Mouse (Mus musculus) liver, postnatal 0 days (tissue): ENCODE measurements around the gene Sstr4.
A peak's percentile ranks its signal among the peaks of the same experiment; 100 is the strongest.

ENCODE experiments used
- CTCF ChIP-seq: sonication (generic); IDR thresholded peaks from 2 replicates; pipeline ENCODE4 v1.5.1; 2016; ENCODE audit warnings: antibody characterized with exemption, low read depth
- EP300 ChIP-seq: IDR thresholded peaks from 2 replicates; pipeline ENCODE4 v1.6.1; 2016; ENCODE audit warnings: antibody characterized with exemption, low read depth, mild to moderate bottlenecking

- TF ChIP-seq CTCF (peak; percentile 52), EP300 (no peak)
These were observed 11.2 kb downstream of the Sstr4 start for GRCm38 (mm10) chr2:148406160-148406970.
